Mouse (Mus musculus) embryonic facial prominence, embryonic 10.5 days (tissue): Measurements from ENCODE around the gene Plbd2. TPM values are rescaled to one million over a fixed set of nuclear protein-coding genes. Genes with fewer than 3 reads are reported as not detected.
A peak's percentile ranks its signal among the peaks of the same experiment; 100 is the strongest.

Experiments used
- DNase-seq: peaks from one replicate; pipeline ENCODE4 v3.0.0-alpha.2; 2017; ENCODE audit warnings: low spot score
- H3K27ac ChIP-seq: fragments of 300-500 bp; sonication (generic); replicated peaks from 2 replicates; pipeline ENCODE4 v1.5.1; 2016; ENCODE audit warnings: mild to moderate bottlenecking
- H3K27me3 ChIP-seq: fragments of 300-500 bp; sonication (generic); replicated peaks from 2 replicates; pipeline ENCODE4 v1.6.1; 2016; ENCODE audit warnings: low read depth, mild to moderate bottlenecking; ENCODE audit not compliant: poor library complexity, severe bottlenecking
- H3K36me3 ChIP-seq: fragments of 300-500 bp; sonication (generic); replicated peaks from 2 replicates; pipeline ENCODE4 v1.6.1; 2016; ENCODE audit warnings: mild to moderate bottlenecking, moderate library complexity
- H3K4me1 ChIP-seq: fragments of 300-500 bp; sonication (generic); 2 replicates; pipeline ENCODE4 v1.6.1; 2016
- H3K4me3 ChIP-seq: fragments of 300-500 bp; sonication (generic); 2 replicates; pipeline ENCODE4 v1.5.1; 2016; ENCODE audit warnings: mild to moderate bottlenecking, moderate library complexity
- H3K9me3 ChIP-seq: fragments of 300-500 bp; sonication (generic); 2 replicates; pipeline ENCODE4 v1.6.1; 2016; ENCODE audit warnings: mild to moderate bottlenecking
- WGBS: fragments of 180-500 bp; shearing (Covaris S2); methylation state at CpG from one replicate; pipeline ENCODE4 v1.1.7; 2016; 5-methylcytosine and 5-hydroxymethylcytosine counted together
- polyA plus RNA-seq: library from polyadenylated mRNA; unstranded; fragments of >200 nt; fragmentation: Nextera tagmentation; extraction: Ambion mirVana; gene quantifications from 2 replicates; pipeline ENCODE4 v1.2.1, GENCODE M21; 2016

Gene Plbd2
- polyA plus RNA-seq, 1 experiment from 2014 or later = 35.5 TPM

- H3K4me1 ChIP-seq = peaks cover 18% of the 10 kb centered on the region
- no peaks in the 10 kb centered on the region for H3K36me3 ChIP-seq
- no peaks in the 10 kb centered on the region for H3K27me3 ChIP-seq
- H3K27ac ChIP-seq = no peak overlapping the region
- 93% methylated on average over 2 of the region's 2 CpGs for WGBS
- DNase-seq = no peak
- H3K9me3 ChIP-seq = no peaks in the 10 kb centered on the region
- no peak overlapping the region for H3K4me3 ChIP-seq
These were observed 21.3 kb upstream of the Plbd2 start for GRCm38 (mm10) chr5:120524736-120525135.

- Histone ChIP-seq H3K9me3 (no peaks in the 10 kb centered on the region), H3K27ac (no peak overlapping the region), H3K36me3 (no peaks in the 10 kb centered on the region), H3K4me1 (peaks cover 14% of the 10 kb centered on the region), H3K4me3 (no peak overlapping the region), H3K27me3 (no peaks in the 10 kb centered on the region)
- DNase-seq = peak; percentile 44
- WGBS = 78% methylated on average over 3 of the region's 3 CpGs
These were observed 19.2 kb upstream of the Plbd2 start for GRCm38 (mm10) chr5:120522649-120523048.

- no peaks in the 10 kb centered on the region for H3K9me3 ChIP-seq
- peaks cover 33% of the 10 kb centered on the region for H3K4me1 ChIP-seq
- H3K27me3 ChIP-seq = peaks cover 10% of the 10 kb centered on the region
- no peak for DNase-seq
- no peaks in the 10 kb centered on the region for H3K36me3 ChIP-seq
- H3K4me3 ChIP-seq = no peak overlapping the region
- WGBS = 53% methylated on average over 9 of the region's 9 CpGs
- peak overlapping the region; percentile 37; the same call in 1 of the 2 replicates for H3K27ac ChIP-seq
These were observed 14.1 kb upstream of the Plbd2 start for GRCm38 (mm10) chr5:120517552-120517951.

GRCm38 (mm10) chr5:120516221-120516984, 13.0 kb upstream of the Plbd2 start:
- no peaks in the 10 kb centered on the region for H3K9me3 ChIP-seq
- no peak overlapping the region for H3K4me3 ChIP-seq
- peaks cover 22% of the 10 kb centered on the region for H3K27me3 ChIP-seq
- WGBS = 62% methylated on average over 15 of the region's 15 CpGs
- peaks cover 39% of the 10 kb centered on the region for H3K4me1 ChIP-seq
- H3K27ac ChIP-seq = peak overlapping the region; percentile 37
- H3K36me3 ChIP-seq = no peaks in the 10 kb centered on the region
- no peak for DNase-seq

- Histone ChIP-seq H3K4me1 (peaks cover 48% of the 10 kb centered on the region), H3K4me3 (no peak overlapping the region), H3K27me3 (peaks cover 24% of the 10 kb centered on the region), H3K9me3 (no peaks in the 10 kb centered on the region), H3K27ac (no peak overlapping the region), H3K36me3 (no peaks in the 10 kb centered on the region)
- WGBS = 74% methylated on average over 7 of the region's 7 CpGs
- DNase-seq = no peak
These were observed 12.0 kb upstream of the Plbd2 start for GRCm38 (mm10) chr5:120515451-120515850.

GRCm38 (mm10) chr5:120514754-120515153, 11.3 kb upstream of the Plbd2 start:
- Histone ChIP-seq H3K9me3 (no peaks in the 10 kb centered on the region), H3K27me3 (peaks cover 24% of the 10 kb centered on the region), H3K27ac (no peak overlapping the region), H3K36me3 (no peaks in the 10 kb centered on the region), H3K4me3 (no peak overlapping the region), H3K4me1 (peaks cover 54% of the 10 kb centered on the region)
- DNase-seq = no peak
- 59% methylated on average over 4 of the region's 4 CpGs for WGBS

GRCm38 (mm10) chr5:120514031-120514677, 10.7 kb upstream of the Plbd2 start:
- Histone ChIP-seq H3K27ac (no peak overlapping the region), H3K4me3 (no peak overlapping the region), H3K4me1 (peaks cover 54% of the 10 kb centered on the region), H3K27me3 (peaks cover 24% of the 10 kb centered on the region), H3K9me3 (no peaks in the 10 kb centered on the region), H3K36me3 (no peaks in the 10 kb centered on the region)
- DNase-seq = no peak
- WGBS = 88% methylated on average over 9 of the region's 9 CpGs

GRCm38 (mm10) chr5:120512911-120513555, 9.6 kb upstream of the Plbd2 start:
- DNase-seq = no peak
- Histone ChIP-seq H3K9me3 (no peaks in the 10 kb centered on the region), H3K36me3 (no peaks in the 10 kb centered on the region), H3K27me3 (peaks cover 24% of the 10 kb centered on the region), H3K27ac (no peak overlapping the region), H3K4me3 (no peak overlapping the region), H3K4me1 (peaks cover 57% of the 10 kb centered on the region)
- 41% methylated on average over 15 of the region's 15 CpGs for WGBS

GRCm38 (mm10) chr5:120511643-120512220, 8.3 kb upstream of the Plbd2 start:
- no peak for DNase-seq
- Histone ChIP-seq H3K27me3 (peaks cover 24% of the 10 kb centered on the region), H3K36me3 (no peaks in the 10 kb centered on the region), H3K9me3 (no peaks in the 10 kb centered on the region), H3K27ac (no peak overlapping the region), H3K4me1 (peaks cover 50% of the 10 kb centered on the region), H3K4me3 (peak overlapping the region; percentile 62)
- 31% methylated on average over 14 of the region's 14 CpGs for WGBS

- DNase-seq = peak; percentile 96
These were observed 7.7 kb upstream of the Plbd2 start, which contains the start of gene Slc8b1 for GRCm38 (mm10) chr5:120510982-120511642. Gene Slc8b1 (plus strand): TSS chr5:120511168.

GRCm38 (mm10) chr5:120507311-120507710, 3.9 kb upstream of the Plbd2 start:
- no peaks in the 10 kb centered on the region for H3K36me3 ChIP-seq
- 62% methylated on average over 4 of the region's 4 CpGs for WGBS
- H3K9me3 ChIP-seq = no peaks in the 10 kb centered on the region
- peaks cover 39% of the 10 kb centered on the region for H3K4me1 ChIP-seq
- H3K27ac ChIP-seq = no peak overlapping the region
- no peak overlapping the region for H3K4me3 ChIP-seq
- DNase-seq = no peak
- H3K27me3 ChIP-seq = peaks cover 11% of the 10 kb centered on the region

More at GRCm38 (mm10) chr5:120510982-120511642, 7.7 kb upstream of the Plbd2 start, which contains the start of gene Slc8b1:
- peaks cover 24% of the 10 kb centered on the region for H3K27me3 ChIP-seq
- H3K27ac ChIP-seq = peak within 1 kb of the TSS; percentile 72
- peak within 1 kb of the TSS; percentile 62 for H3K4me3 ChIP-seq
- no peaks in the 10 kb centered on the region for H3K36me3 ChIP-seq
- WGBS = 2% methylated on average over 36 of the region's 36 CpGs
- H3K4me1 ChIP-seq = peaks cover 44% of the 10 kb centered on the region
- no peaks in the 10 kb centered on the region for H3K9me3 ChIP-seq

GRCm38 (mm10) chr5:120506490-120506889, 3.1 kb upstream of the Plbd2 start:
- 74% methylated on average over 9 of the region's 9 CpGs for WGBS
- Histone ChIP-seq H3K9me3 (no peaks in the 10 kb centered on the region), H3K4me1 (peaks cover 43% of the 10 kb centered on the region), H3K36me3 (no peaks in the 10 kb centered on the region), H3K4me3 (no peak overlapping the region), H3K27ac (no peak overlapping the region), H3K27me3 (peaks cover 3% of the 10 kb centered on the region)
- DNase-seq = no peak
